Mouse (Mus musculus) liver, embryonic 14.5 days (tissue): Measurements from ENCODE around the gene Pan3.

ENCODE experiments used
- CTCF ChIP-seq: IDR thresholded peaks from 2 replicates; pipeline ENCODE4 v1.5.1; 2016; ENCODE audit warnings: antibody characterized with exemption, low read depth, control low read depth
- EP300 ChIP-seq: IDR thresholded peaks from 2 replicates; pipeline ENCODE4 v1.6.1; 2016; ENCODE audit warnings: antibody characterized with exemption, low read depth

DNA sequence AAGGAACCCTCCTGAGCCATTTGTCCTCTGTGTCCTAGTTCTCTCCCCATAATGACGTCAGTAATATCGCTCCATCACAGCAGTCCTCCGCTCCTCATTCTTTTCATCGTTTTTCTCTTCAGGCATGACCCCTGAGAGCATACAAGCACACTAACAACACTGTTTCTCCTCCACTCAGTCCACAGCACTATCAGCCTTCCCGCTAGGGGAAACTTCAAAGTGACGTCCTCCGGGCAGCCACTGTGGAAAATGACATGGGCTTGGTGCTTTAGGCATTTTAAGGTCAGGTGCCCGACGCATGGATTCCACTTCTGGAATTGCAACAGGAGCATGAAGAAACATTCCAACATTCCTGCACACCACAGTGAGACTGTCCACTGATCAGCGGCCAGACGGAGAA lies 28.9 kb upstream of the Pan3 start:
- no peak for TF ChIP-seq EP300
- no peak for TF ChIP-seq CTCF
